Mouse (Mus musculus) liver, embryonic 12.5 days (tissue): ENCODE results near the gene Mrgprb5. TPM values are rescaled to one million over a fixed set of nuclear protein-coding genes. Genes with fewer than 3 reads are reported as not detected.
"Not testable (repeated sequence)": the region's sequence is repeated elsewhere in the genome, so short reads cannot be mapped to it uniquely, and the experiment has no call there.

Source experiments
- ATAC-seq: fragments of 200-750 bp; cut with Nextera tagmentation; 2 replicates; pipeline ENCODE4 v1.8.0; 2017; ENCODE audit warnings: moderate number of reproducible peaks, mild to moderate bottlenecking, moderate library complexity
- H3K27ac ChIP-seq: fragments of 300-500 bp; sonication (generic); 2 replicates; pipeline ENCODE4 v1.5.1; 2016; ENCODE audit warnings: mild to moderate bottlenecking
- H3K27me3 ChIP-seq: fragments of 300-500 bp; sonication (generic); replicated peaks from 2 replicates; pipeline ENCODE4 v1.6.1; 2016; ENCODE audit warnings: mild to moderate bottlenecking, moderate library complexity
- H3K36me3 ChIP-seq: fragments of 300-500 bp; sonication (generic); 2 replicates; pipeline ENCODE4 v1.6.1; 2016; ENCODE audit warnings: mild to moderate bottlenecking, moderate library complexity
- H3K4me1 ChIP-seq: fragments of 300-500 bp; sonication (generic); 2 replicates; pipeline ENCODE4 v1.6.1; 2016
- H3K4me2 ChIP-seq: fragments of 300-500 bp; sonication (generic); 2 replicates; pipeline ENCODE4 v1.6.1; 2016; ENCODE audit warnings: mild to moderate bottlenecking, moderate library complexity
- H3K4me3 ChIP-seq: fragments of 300-500 bp; sonication (generic); 2 replicates; pipeline ENCODE4 v1.5.1; 2016; ENCODE audit warnings: mild to moderate bottlenecking, moderate library complexity
- H3K9ac ChIP-seq: fragments of 300-500 bp; sonication (generic); 2 replicates; pipeline ENCODE4 v1.6.1; 2016; ENCODE audit warnings: mild to moderate bottlenecking, moderate library complexity
- H3K9me3 ChIP-seq: fragments of 300-500 bp; sonication (generic); replicated peaks from 2 replicates; pipeline ENCODE4 v1.6.1; 2016; ENCODE audit warnings: mild to moderate bottlenecking, moderate library complexity
- WGBS: fragments of 180-500 bp; shearing (Covaris S2); methylation state at CpG from one replicate; pipeline ENCODE4 v1.1.7; 2016; ENCODE audit not compliant: insufficient replicate concordance; 5-methylcytosine and 5-hydroxymethylcytosine counted together
- polyA plus RNA-seq: library from polyadenylated mRNA; unstranded; fragments of >200 nt; fragmentation: Nextera tagmentation; extraction: Ambion mirVana; gene quantifications from 2 replicates; pipeline ENCODE4 v1.2.1, GENCODE M21; 2016

Gene Mrgprb5
- polyA plus RNA-seq, result not detected in 2 replicates

DNA sequence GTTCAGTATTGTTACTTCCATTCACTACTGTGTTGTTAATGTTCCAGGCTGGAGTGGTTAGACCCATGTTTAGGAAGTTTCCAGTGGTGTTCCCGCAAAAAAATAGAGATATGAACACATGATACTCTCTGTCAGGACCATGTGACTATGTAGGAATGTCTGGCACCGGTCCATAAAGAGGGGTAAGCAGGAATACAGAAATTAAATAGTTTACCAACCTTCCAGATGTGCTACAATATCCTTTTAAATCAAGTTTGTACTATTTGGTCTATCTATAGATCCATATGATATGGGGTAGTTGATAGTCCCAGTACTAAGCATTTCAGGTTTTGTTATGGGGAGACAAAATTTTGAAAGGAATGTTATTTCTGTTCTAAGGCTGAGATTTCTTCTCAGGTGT lies at the start of gene Mrgprb5:
Gene Mrgprb5, minus strand, starts transcription at position 101 of the 400 bp plus-strand sequence.
- no peaks in the 10 kb centered on the region for H3K27me3 ChIP-seq
- no peaks in the 10 kb centered on the region for H3K4me1 ChIP-seq
- H3K36me3 ChIP-seq, result no peaks in the 10 kb centered on the region
- H3K4me2 ChIP-seq, result no peak within 1 kb of the TSS
- no peak for ATAC-seq
- H3K27ac ChIP-seq, result no peak within 1 kb of the TSS
- H3K4me3 ChIP-seq, result no peak within 1 kb of the TSS
- H3K9ac ChIP-seq, result no peak within 1 kb of the TSS
- H3K9me3 ChIP-seq, result no peaks in the 10 kb centered on the region
- 55% methylated on average over 2 of the region's 2 CpGs for WGBS

DNA sequence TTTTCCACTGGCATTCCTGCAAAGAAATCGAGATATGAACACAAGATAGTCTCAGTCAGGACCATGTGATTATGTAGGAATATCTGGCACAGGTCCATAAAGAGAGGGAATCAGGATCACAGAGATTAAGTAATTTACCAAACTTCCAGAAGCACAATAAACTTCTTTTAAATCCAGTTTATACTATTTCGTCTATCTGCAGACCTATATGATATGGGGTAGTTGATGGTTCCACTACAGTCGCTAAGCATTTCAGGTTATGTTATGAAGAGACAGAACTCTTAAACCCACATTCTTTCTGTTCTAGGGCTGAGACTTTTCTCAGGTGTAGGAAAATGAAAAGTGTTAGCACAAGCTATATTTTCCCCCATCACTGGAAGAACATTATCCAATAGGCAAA lies 30.4 kb upstream of the Mrgprb5 start, which contains the start of gene Mrgprb4:
Gene Mrgprb4, minus strand, starts transcription at position 101 of the 400 bp plus-strand sequence.
- Histone ChIP-seq H3K9me3 (no peaks in the 10 kb centered on the region; the same call in 1 of the 2 replicates), H3K9ac (no peak within 1 kb of the TSS), H3K4me1 (no peaks in the 10 kb centered on the region), H3K27me3 (no peaks in the 10 kb centered on the region), H3K27ac (no peak within 1 kb of the TSS), H3K36me3 (no peaks in the 10 kb centered on the region), H3K4me3 (no peak within 1 kb of the TSS), H3K4me2 (no peak within 1 kb of the TSS)
- 74% methylated on average over 3 of the region's 3 CpGs for WGBS
- no peak for ATAC-seq

DNA sequence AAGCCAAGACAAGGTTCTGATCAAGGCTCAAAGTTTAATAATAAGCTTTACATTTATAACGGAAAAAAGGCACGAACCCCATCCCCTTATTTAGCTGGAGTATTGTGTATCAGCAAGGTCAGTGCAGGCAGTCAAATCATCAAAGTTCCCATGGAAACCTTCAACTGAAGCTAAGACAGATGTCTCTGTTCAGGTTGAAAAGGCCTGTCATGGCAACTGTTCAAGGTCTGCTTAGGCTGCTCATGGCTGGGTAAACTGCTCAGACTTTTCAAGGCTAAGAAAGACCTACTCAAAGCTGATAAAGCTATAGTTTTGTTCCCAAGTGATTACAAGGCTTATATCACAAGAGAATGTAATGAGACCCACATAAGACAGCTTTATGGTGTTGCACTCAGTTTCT lies 1.3 kb downstream of the Mrgprb5 start:
- Histone ChIP-seq H3K4me2 (no peak overlapping the region), H3K9ac (no peak overlapping the region), H3K27me3 (no peaks in the 10 kb centered on the region), H3K27ac (no peak overlapping the region), H3K9me3 (no peaks in the 10 kb centered on the region), H3K36me3 (no peaks in the 10 kb centered on the region), H3K4me3 (no peak overlapping the region), H3K4me1 (no peaks in the 10 kb centered on the region)
- ATAC-seq, result no peak
- 73% methylated on average over 2 of the region's 2 CpGs for whole genome bisulfite sequencing

DNA sequence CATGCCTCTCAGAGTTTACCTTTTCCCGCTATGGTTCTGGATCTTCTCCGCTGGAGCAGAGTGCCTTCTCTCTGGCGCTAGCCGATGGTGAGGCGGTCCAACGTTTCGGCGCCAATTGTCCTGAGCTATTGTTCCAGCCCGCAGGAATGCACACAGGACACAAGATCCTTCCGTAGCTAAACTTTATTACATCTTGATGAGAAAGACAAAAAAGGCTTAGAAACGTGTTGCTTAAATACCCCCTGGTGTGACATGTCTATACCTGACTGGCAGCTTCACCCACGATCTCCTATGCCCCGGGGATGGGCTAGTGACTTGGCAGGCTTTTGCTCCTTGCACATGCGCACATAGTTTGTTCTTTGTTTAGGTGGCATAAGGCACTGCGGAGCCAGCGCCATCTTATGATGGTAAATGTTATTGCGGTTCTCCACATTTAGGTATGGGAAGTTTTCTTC lies 30.5 kb downstream of the Mrgprb5 start:
- ATAC-seq, result no peak
- H3K9ac ChIP-seq, result 0 out of 2 replicates have a peak overlapping the region, but pooled peaks have one; percentile 39
- peaks cover 7% of the 10 kb centered on the region; the same call in 1 of the 2 replicates for H3K27me3 ChIP-seq
- WGBS, result 1% methylated on average over 17 of the region's 17 CpGs
- H3K4me3 ChIP-seq, result peak overlapping the region; percentile 59
- peaks cover 7% of the 10 kb centered on the region for H3K4me1 ChIP-seq
- no peaks in the 10 kb centered on the region for H3K9me3 ChIP-seq
- H3K36me3 ChIP-seq, result no peaks in the 10 kb centered on the region
- peak overlapping the region; percentile 88 for H3K4me2 ChIP-seq
- no peak overlapping the region for H3K27ac ChIP-seq

DNA sequence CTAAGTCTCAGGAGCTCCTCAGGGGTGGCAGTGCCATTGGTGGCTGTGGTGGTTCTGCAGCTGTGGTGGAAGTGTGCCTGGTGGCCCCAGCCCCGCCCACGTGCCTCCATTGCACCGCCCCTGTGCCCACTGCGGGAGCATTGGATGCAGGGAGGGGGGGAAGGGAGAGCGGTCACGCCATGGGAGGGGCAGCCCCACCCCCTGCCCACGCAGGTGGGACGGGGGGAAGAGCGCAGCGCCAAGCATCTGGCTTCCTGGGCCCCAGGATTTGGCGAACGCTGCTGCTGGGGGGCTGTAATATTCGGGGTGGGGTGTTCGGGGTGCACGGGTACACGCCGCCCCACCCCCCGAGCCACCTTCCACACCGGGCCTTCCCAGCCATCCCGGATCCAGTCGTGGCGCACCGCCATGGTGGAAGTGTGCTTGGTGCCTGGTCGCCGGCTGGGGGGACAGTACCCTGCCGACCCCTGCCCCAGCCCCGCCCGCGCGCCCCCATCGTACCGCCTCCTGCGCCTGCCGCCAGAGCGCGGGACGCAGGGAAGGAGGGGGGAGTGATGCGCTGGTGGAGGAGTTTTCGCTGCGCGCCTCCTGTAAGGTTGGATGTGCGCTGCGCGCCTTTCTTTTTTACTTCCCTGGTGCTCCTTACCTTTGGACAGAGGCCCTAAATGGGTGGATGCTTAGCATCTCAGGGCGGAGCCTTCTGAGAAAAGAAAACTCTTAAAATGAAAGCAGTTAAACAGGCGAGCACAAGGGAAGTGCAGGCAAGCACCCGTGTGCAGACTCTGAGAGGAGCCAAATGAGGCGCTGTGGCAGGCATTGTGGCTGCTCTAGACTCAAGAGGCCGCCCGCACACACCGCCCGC lies 31.4 kb downstream of the Mrgprb5 start:
- Histone ChIP-seq H3K36me3 (no peaks in the 10 kb centered on the region), H3K9ac (peak overlapping the region; percentile 39), H3K4me2 (peak overlapping the region; percentile 88), H3K4me1 (peaks cover 7% of the 10 kb centered on the region), H3K27me3 (peaks cover 7% of the 10 kb centered on the region; the same call in 1 of the 2 replicates), H3K27ac (no peak overlapping the region), H3K9me3 (no peaks in the 10 kb centered on the region), H3K4me3 (peak overlapping the region; percentile 59)
- ATAC-seq, result peak; percentile 74
- WGBS, result under 1% methylated on average over 49 of the region's 52 CpGs

DNA sequence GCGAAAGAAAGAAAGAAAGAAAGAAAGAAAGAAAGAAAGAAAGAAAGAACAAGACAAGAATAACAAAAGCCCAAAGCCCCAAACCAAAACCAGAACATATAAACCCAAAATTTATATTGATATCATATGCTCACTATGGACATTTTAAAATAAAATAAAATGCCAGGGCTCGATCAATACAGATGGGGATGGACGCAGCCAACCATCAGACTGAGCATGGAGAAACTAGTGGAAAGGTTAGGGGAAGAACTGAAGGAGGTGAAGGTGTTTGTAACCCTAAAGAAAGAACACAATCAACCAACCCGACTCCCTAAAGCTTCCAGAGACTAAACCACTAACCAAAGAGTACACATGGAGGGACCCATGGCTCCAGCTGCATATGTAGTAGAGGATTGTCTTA lies 36.1 kb downstream of the Mrgprb5 start:
- H3K27ac ChIP-seq, result no peak overlapping the region
- peaks cover 6% of the 10 kb centered on the region for H3K4me1 ChIP-seq
- H3K4me3 ChIP-seq, result no peak overlapping the region
- no peaks in the 10 kb centered on the region for H3K36me3 ChIP-seq
- ATAC-seq, result no peak
- H3K9me3 ChIP-seq, result no peaks in the 10 kb centered on the region
- no peak overlapping the region for H3K4me2 ChIP-seq
- no peak overlapping the region for H3K9ac ChIP-seq
- WGBS, result 44% methylated on average over 4 of the region's 4 CpGs
- H3K27me3 ChIP-seq, result peaks cover 7% of the 10 kb centered on the region; the same call in 1 of the 2 replicates

DNA sequence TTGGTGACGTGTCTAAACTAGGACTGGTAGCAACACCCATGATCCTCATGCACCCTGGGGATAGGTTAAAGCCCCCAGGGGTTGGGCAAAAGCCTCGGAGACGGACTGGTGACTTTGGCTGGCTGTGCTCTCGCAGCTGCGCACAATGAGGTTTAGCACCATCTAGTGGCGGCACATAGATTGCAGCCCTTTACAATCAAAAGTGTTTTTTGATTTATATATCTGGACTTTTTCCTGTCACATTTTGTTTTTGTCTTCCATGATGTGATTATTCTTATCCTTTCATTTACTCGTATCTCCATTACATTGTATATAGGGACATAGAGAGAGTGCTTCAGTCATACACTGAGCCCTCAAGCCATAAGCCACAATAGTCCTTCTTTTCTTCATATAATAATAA lies 36.6 kb downstream of the Mrgprb5 start:
- Histone ChIP-seq H3K4me3 (peak overlapping the region; percentile 45), H3K4me2 (peak overlapping the region; percentile 67)
- not testable (repeated sequence) for ATAC-seq, H3K9ac ChIP-seq, H3K27ac ChIP-seq, H3K4me1 ChIP-seq, H3K9me3 ChIP-seq, H3K36me3 ChIP-seq, H3K27me3 ChIP-seq
- 4% methylated on average over 4 of the region's 7 CpGs for WGBS

DNA sequence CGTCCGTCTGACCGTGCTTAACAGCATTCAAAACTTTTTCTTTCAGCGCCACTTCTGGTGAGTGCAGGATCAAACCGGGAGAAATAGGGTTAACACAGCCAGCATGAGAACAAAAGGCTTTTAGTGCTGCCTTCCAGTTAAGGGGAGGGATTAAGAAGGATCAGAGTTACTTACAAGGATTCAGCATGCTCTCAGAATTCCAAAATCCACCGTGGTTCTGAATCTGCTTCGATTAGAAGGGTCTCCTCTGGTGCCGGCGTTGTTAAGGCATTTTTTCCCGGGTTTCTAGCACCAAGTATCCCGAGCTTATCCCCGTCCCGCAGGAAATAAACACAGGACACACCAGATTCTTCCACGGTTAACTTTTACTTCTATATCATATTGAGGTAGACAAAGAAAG lies 37.0 kb downstream of the Mrgprb5 start:
- WGBS, result under 1% methylated on average over 11 of the region's 14 CpGs
- not testable (repeated sequence) for H3K27ac ChIP-seq, H3K9me3 ChIP-seq, H3K27me3 ChIP-seq, H3K4me1 ChIP-seq, H3K36me3 ChIP-seq, ATAC-seq
- peak overlapping the region; percentile 67 for H3K4me2 ChIP-seq
- H3K4me3 ChIP-seq, result peak overlapping the region; percentile 45
- H3K9ac ChIP-seq, result peak overlapping the region; percentile 52

DNA sequence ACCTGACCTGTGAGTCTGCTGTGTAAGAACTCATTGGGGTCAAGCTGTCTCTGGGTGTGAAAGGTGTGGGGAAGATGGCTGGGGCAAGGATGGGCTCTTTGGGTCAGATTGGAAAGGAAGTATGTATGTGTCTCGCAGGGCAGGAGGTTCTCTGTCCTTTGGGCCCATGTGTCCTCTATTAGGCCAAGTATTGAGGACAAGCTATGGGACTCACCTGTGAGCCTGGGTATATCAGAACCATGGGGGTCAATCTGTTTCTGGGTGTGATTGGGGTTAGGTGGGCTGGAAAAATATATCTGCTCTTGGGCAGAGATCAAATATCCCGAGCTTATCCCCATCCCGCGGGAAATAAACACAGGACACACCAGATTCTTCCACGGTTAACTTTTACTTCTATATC lies 45.0 kb downstream of the Mrgprb5 start:
- H3K27me3 ChIP-seq, result no peaks in the 10 kb centered on the region
- no peak overlapping the region for H3K27ac ChIP-seq
- H3K9ac ChIP-seq, result no peak overlapping the region
- ATAC-seq, result no peak
- no peaks in the 10 kb centered on the region for H3K9me3 ChIP-seq
- WGBS, result 63% methylated on average over 5 of the region's 5 CpGs
- no peak overlapping the region for H3K4me2 ChIP-seq
- no peak overlapping the region for H3K4me3 ChIP-seq
- no peaks in the 10 kb centered on the region for H3K4me1 ChIP-seq
- no peaks in the 10 kb centered on the region for H3K36me3 ChIP-seq

Other genes starting within 250 kb of the Mrgprb5 start
- not detected in 2 replicates for gene Mrgpra4, start 186.9 kb downstream of the Mrgprb5 start, polyA plus RNA-seq
- gene Mrgprx1, start 141.4 kb downstream of the Mrgprb5 start, polyA plus RNA-seq, result not detected in 2 replicates
- gene Mrgprb4, start 30.3 kb upstream of the Mrgprb5 start, polyA plus RNA-seq, result not detected in 2 replicates
- not detected in 2 replicates for gene Mrgprb8, start 219.5 kb upstream of the Mrgprb5 start, polyA plus RNA-seq